Mouse (Mus musculus) macrophage (primary cell): Measurements from ENCODE around the gene Aasdh. TPM values are rescaled to one million over a fixed set of nuclear protein-coding genes. Genes with fewer than 3 reads are reported as not detected.

ENCODE experiments used
- H3K27ac ChIP-seq: fragments of 350-480 bp; formaldehyde crosslinking; 2 replicates; pipeline ENCODE4 v1.9.0; 2021
- H3K36me3 ChIP-seq: fragments of 350-480 bp; formaldehyde crosslinking; 2 replicates; pipeline ENCODE4 v1.9.0; 2021; ENCODE audit errors: inconsistent target
- H3K4me3 ChIP-seq: fragments of 350-480 bp; formaldehyde crosslinking; 2 replicates; pipeline ENCODE4 v1.9.0; 2021; ENCODE audit errors: inconsistent target
- H3K79me2 ChIP-seq: fragments of 350-480 bp; formaldehyde crosslinking; 2 replicates; pipeline ENCODE4 v1.9.0; 2021; ENCODE audit errors: inconsistent target
- WGBS: methylation state at CpG from one replicate; pipeline ENCODE4 v1.1.7; 2026; ENCODE audit warnings: inconsistent platforms; ENCODE audit not compliant: missing documents; 5-methylcytosine and 5-hydroxymethylcytosine counted together
- polyA plus RNA-seq: library from polyadenylated mRNA; stranded (reverse); fragments of 250-400 nt; gene quantifications from 3 replicates; pipeline ENCODE4 v1.2.4, GENCODE M21; 2018; ENCODE audit warnings: inconsistent platforms

The Aasdh gene
- polyA plus RNA-seq, 1 experiment from 2014 or later, result 2.9 TPM

DNA sequence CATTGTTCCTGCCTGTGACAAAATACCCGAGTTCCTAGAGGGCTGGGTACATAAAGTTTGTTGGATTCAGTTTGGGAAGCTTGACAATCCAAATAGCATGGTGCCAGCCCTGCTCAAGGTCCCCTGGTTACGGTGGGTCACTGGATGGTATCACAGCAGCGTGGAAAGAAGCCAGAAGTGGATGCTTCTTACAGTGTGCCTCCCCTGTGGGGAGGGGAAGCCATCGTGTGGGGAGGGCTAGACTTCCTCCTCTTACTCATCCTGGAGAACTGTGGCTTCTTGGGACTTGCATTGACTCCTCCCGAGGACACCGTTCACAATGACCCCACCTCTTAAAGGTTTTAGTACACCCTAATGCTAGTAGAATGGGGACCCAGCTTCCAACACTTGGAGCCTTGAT, 65.5 kb downstream of the Aasdh start:
- H3K27ac ChIP-seq, result no peak overlapping the region
- no peak overlapping the region for H3K4me3 ChIP-seq
- 54% methylated on average over 6 of the region's 6 CpGs for WGBS
- H3K36me3 ChIP-seq, result no peaks in the 10 kb centered on the region
- no peaks in the 10 kb centered on the region for H3K79me2 ChIP-seq

DNA sequence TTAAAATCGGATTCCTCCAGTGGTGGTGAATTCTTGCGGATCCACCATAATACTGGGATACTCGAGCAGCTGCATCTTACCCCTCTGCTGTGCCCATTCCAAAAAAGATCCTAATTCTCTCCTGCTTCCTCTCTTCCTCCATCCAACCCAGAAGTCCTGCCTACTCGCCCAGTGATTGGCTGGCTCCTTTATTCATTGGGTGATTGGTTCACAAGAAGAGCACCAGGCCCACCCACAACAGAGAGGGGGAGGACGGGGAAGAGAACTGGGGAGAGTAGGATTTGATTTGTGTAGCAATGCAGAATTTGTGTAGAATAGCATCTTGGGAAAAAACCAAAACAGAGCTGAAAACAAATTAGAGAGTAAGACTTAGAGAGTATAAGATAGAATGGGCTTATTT, 68.3 kb downstream of the Aasdh start:
- Histone ChIP-seq H3K27ac (no peak overlapping the region), H3K36me3 (no peaks in the 10 kb centered on the region), H3K4me3 (no peak overlapping the region), H3K79me2 (no peaks in the 10 kb centered on the region)
- 97% methylated on average over 5 of the region's 5 CpGs for WGBS

DNA sequence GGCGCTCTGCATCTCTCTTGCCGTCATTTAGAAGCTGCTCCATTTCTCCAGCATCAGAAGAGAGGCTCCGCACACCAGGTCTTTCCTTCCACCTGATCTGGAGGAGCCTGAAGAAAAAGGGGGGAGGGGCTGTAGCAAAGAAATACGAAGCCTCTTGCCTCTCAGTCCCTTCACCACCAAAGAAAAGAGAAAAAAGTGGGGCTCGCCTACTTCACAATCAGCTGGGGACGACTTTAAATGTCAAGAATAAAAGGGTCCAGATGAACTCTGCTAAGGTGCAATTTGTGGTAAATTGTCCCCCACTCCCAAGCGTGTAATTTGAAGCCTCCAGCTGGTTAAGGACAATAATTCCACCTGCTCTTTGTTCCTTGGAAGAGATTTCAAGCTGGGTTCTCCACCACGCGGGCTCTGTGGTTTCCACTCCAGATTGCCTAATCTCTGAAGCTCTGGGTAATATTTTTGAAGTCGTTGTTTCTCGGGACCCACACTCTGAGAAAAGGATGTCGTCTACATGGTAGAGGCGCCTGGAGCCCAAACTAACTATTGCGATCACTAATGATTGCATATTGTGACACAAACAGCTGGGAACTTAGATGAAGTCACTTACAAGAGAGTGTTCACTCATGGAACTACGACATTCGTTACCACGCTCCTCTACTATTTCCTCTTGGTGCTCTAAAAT, 72.6 kb downstream of the Aasdh start:
- H3K4me3 ChIP-seq, result no peak overlapping the region
- no peaks in the 10 kb centered on the region for H3K36me3 ChIP-seq
- H3K79me2 ChIP-seq, result no peaks in the 10 kb centered on the region
- WGBS, result 35% methylated on average over 17 of the region's 17 CpGs
- H3K27ac ChIP-seq, result no peak overlapping the region

DNA sequence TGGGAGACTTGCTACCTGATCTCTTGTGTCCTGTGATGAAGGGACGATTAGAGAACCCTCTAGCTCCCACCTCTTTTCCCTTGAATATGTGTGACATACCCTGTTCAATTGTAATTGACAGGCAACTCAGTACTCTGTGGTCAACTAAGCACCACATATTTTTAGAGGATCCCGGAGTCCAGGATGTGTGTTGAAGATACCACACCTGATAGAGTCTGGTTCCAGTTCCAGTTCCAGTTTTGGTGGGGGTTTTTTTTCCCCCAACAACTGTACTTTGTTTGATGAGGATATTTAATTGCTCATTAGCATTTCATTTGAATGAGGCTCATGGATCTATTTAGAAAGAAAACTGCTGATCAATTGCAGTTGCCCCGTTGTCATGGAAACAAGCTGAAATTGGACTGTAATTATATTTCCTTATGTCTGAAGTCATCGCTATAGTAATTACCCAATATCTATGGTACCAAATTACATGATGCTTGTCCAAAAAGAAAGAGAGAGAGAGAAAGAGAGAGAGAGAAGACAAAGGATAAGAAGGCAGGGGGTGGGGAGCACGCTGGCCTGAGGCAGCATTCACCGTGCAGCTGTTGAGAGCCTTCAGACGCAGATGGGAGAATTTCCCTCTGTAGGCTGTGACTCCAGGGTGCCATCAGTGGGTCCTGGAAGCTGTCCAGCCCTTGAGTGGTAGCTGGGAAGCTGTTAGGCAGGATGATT, 76.6 kb downstream of the Aasdh start:
- H3K27ac ChIP-seq, result no peak overlapping the region
- H3K4me3 ChIP-seq, result no peak overlapping the region
- WGBS, result 82% methylated on average over 7 of the region's 7 CpGs

More for the DNA sequence above, 76.6 kb downstream of the Aasdh start:
- Histone ChIP-seq H3K36me3 (no peaks in the 10 kb centered on the region), H3K79me2 (no peaks in the 10 kb centered on the region)

Other genes with a start within 250 kb of the Aasdh start
- gene C530008M17Rik, start 249.0 kb downstream of the Aasdh start, polyA plus RNA-seq, result 0.03 to 0.19 TPM in 2 of 3 replicates, not detected in the other
- gene Paics, start 45.8 kb upstream of the Aasdh start, polyA plus RNA-seq, result 77.7 to 138 TPM (median 78.9 TPM) in 3 replicates
- gene Ppat, start 46.1 kb upstream of the Aasdh start, polyA plus RNA-seq, result 5.5 to 17.3 TPM (median 7.5 TPM) in 3 replicates
- 62.3 to 120 TPM (median 71.9 TPM) in 3 replicates for gene Srp72, start 69.2 kb upstream of the Aasdh start, polyA plus RNA-seq
- not detected in 3 replicates for gene Arl9, start 98.5 kb upstream of the Aasdh start, polyA plus RNA-seq
- not detected in 3 replicates for gene Thegl, start 110.5 kb upstream of the Aasdh start, polyA plus RNA-seq
- gene Hopx, start 209.6 kb upstream of the Aasdh start, polyA plus RNA-seq, result 0.44 to 0.90 TPM (median 0.78 TPM) in 3 replicates